Mouse (Mus musculus) limb, embryonic 15.5 days (tissue): Measurements from ENCODE around the gene Gm20388. TPM values are rescaled to one million over a fixed set of nuclear protein-coding genes. Genes with fewer than 3 reads are reported as not detected.
"Not testable (repeated sequence)": the region's sequence is repeated elsewhere in the genome, so short reads cannot be mapped to it uniquely, and the experiment has no call there.

Source experiments
- ATAC-seq: fragments of 200-750 bp; cut with Nextera tagmentation; 2 replicates; pipeline ENCODE4 v1.8.0; 2017; ENCODE audit warnings: low read depth, moderate TSS enrichment; ENCODE audit not compliant: insufficient number of reproducible peaks, low FRiP score, low TSS enrichment
- H3K27ac ChIP-seq: fragments of 300-500 bp; sonication (generic); 2 replicates; pipeline ENCODE4 v1.5.1; 2015; ENCODE audit warnings: moderate library complexity, mild to moderate bottlenecking, inconsistent platforms
- H3K27me3 ChIP-seq: fragments of 300-500 bp; sonication (generic); 2 replicates; pipeline ENCODE4 v1.6.1; 2015; ENCODE audit warnings: inconsistent platforms
- H3K36me3 ChIP-seq: fragments of 300-500 bp; sonication (generic); 2 replicates; pipeline ENCODE4 v1.6.1; 2015; ENCODE audit warnings: inconsistent platforms
- H3K4me1 ChIP-seq: fragments of 300-500 bp; sonication (generic); 2 replicates; pipeline ENCODE4 v1.6.1; 2015; ENCODE audit warnings: inconsistent platforms
- H3K4me2 ChIP-seq: fragments of 300-500 bp; sonication (generic); 2 replicates; pipeline ENCODE4 v1.6.1; 2015; ENCODE audit warnings: mild to moderate bottlenecking, inconsistent platforms
- H3K4me3 ChIP-seq: fragments of 300-500 bp; sonication (generic); 2 replicates; pipeline ENCODE4 v1.5.1; 2015; ENCODE audit warnings: mild to moderate bottlenecking, inconsistent platforms
- H3K9ac ChIP-seq: fragments of 300-500 bp; sonication (generic); 2 replicates; pipeline ENCODE4 v1.6.1; 2015; ENCODE audit warnings: inconsistent platforms
- H3K9me3 ChIP-seq: fragments of 300-500 bp; sonication (generic); 2 replicates; pipeline ENCODE4 v1.6.1; 2016; ENCODE audit warnings: inconsistent platforms
- WGBS: fragments of 180-500 bp; shearing (Covaris S2); methylation state at CpG from one replicate; pipeline ENCODE4 v1.1.7; 2015; 5-methylcytosine and 5-hydroxymethylcytosine counted together
- polyA plus RNA-seq: library from polyadenylated mRNA; unstranded; fragments of >200 nt; fragmentation: Nextera tagmentation; extraction: Ambion mirVana; gene quantifications from 2 replicates; pipeline ENCODE4 v1.2.1, GENCODE M21; 2015

Gm20388 gene
- polyA plus RNA-seq, 1 experiment from 2014 or later: 4.9 TPM

- Histone ChIP-seq H3K4me1 (peaks cover 29% of the 10 kb centered on the region), H3K27me3 (no peaks in the 10 kb centered on the region), H3K9ac (no peak overlapping the region), H3K27ac (no peak overlapping the region), H3K4me2 (no peak overlapping the region), H3K4me3 (no peak overlapping the region), H3K9me3 (no peaks in the 10 kb centered on the region), H3K36me3 (peaks cover 5% of the 10 kb centered on the region; the same call in 1 of the 2 replicates)
- ATAC-seq: no peak
- 90% methylated on average over 4 of the region's 4 CpGs for WGBS
Measured at GRCm38 (mm10) chr8:121588750-121589149, 1678.1 kb downstream of the Gm20388 start.

GRCm38 (mm10) chr8:121589205-121589726 lies 1678.6 kb downstream of the Gm20388 start:
- no peak for ATAC-seq
- no peak overlapping the region for H3K27ac ChIP-seq
- WGBS: 42% methylated on average over 2 of the region's 2 CpGs
- no peak overlapping the region; the same call in 1 of the 2 replicates for H3K4me2 ChIP-seq
- no peaks in the 10 kb centered on the region for H3K9me3 ChIP-seq
- peaks cover 29% of the 10 kb centered on the region for H3K4me1 ChIP-seq
- peaks cover 10% of the 10 kb centered on the region for H3K36me3 ChIP-seq
- no peak overlapping the region for H3K4me3 ChIP-seq
- no peak overlapping the region for H3K9ac ChIP-seq
- no peaks in the 10 kb centered on the region for H3K27me3 ChIP-seq

GRCm38 (mm10) chr8:121590203-121591177 lies 1679.8 kb downstream of the Gm20388 start, which contains the start of gene Map1lc3b:
TSS of gene Map1lc3b (plus strand) at chr8:121590361.
- peaks cover 26% of the 10 kb centered on the region for H3K4me1 ChIP-seq

GRCm38 (mm10) chr8:121591178-121592066 lies 1680.8 kb downstream of the Gm20388 start:
- H3K36me3 ChIP-seq: peaks cover 29% of the 10 kb centered on the region
- no peak for ATAC-seq
- peak overlapping the region; percentile 83 for H3K9ac ChIP-seq
- no peaks in the 10 kb centered on the region for H3K9me3 ChIP-seq
- peaks cover 24% of the 10 kb centered on the region for H3K4me1 ChIP-seq
- WGBS: 14% methylated on average over 20 of the region's 20 CpGs
- peak overlapping the region; percentile 90 for H3K4me3 ChIP-seq
- peak overlapping the region; percentile 86 for H3K4me2 ChIP-seq
- H3K27me3 ChIP-seq: no peaks in the 10 kb centered on the region
- peak overlapping the region; percentile 80 for H3K27ac ChIP-seq

More at GRCm38 (mm10) chr8:121590203-121591177, 1679.8 kb downstream of the Gm20388 start, which contains the start of gene Map1lc3b:
- H3K9me3 ChIP-seq: no peaks in the 10 kb centered on the region
- H3K27ac ChIP-seq: peak within 1 kb of the TSS; percentile 80
- H3K4me2 ChIP-seq: peak within 1 kb of the TSS; percentile 86
- peak within 1 kb of the TSS; percentile 83 for H3K9ac ChIP-seq
- ATAC-seq: peak; percentile 83
- WGBS: under 1% methylated on average over 91 of the region's 94 CpGs
- H3K36me3 ChIP-seq: peaks cover 21% of the 10 kb centered on the region
- H3K27me3 ChIP-seq: no peaks in the 10 kb centered on the region
- peak within 1 kb of the TSS; percentile 90 for H3K4me3 ChIP-seq

GRCm38 (mm10) chr8:121593293-121593692 lies 1682.7 kb downstream of the Gm20388 start:
- H3K36me3 ChIP-seq: peaks cover 45% of the 10 kb centered on the region
- ATAC-seq: no peak
- no peaks in the 10 kb centered on the region for H3K27me3 ChIP-seq
- H3K4me2 ChIP-seq: no peak overlapping the region
- no peaks in the 10 kb centered on the region for H3K9me3 ChIP-seq
- no peak overlapping the region for H3K4me3 ChIP-seq
- H3K4me1 ChIP-seq: peaks cover 24% of the 10 kb centered on the region
- H3K27ac ChIP-seq: no peak overlapping the region
- 89% methylated on average over 5 of the region's 5 CpGs for WGBS
- no peak overlapping the region for H3K9ac ChIP-seq

GRCm38 (mm10) chr8:121593983-121594382 lies 1683.3 kb downstream of the Gm20388 start:
- Histone ChIP-seq H3K9ac (no peak overlapping the region), H3K27ac (0 out of 2 replicates have a peak overlapping the region, but pooled peaks have one; percentile 1), H3K9me3 (no peaks in the 10 kb centered on the region), H3K4me3 (no peak overlapping the region), H3K27me3 (no peaks in the 10 kb centered on the region), H3K36me3 (peaks cover 46% of the 10 kb centered on the region), H3K4me2 (no peak overlapping the region), H3K4me1 (peaks cover 24% of the 10 kb centered on the region)
- no peak for ATAC-seq
- WGBS: 81% methylated on average over 9 of the region's 9 CpGs

- ATAC-seq, H3K9me3 ChIP-seq, H3K9ac ChIP-seq, H3K4me1 ChIP-seq, H3K4me2 ChIP-seq, H3K27ac ChIP-seq, H3K4me3 ChIP-seq, H3K27me3 ChIP-seq: not testable (repeated sequence)
- peaks cover 80% of the 10 kb centered on the region for H3K36me3 ChIP-seq
- 73% methylated on average over 2 of the region's 2 CpGs for whole genome bisulfite sequencing
Measured at GRCm38 (mm10) chr8:121597492-121597891, 1686.9 kb downstream of the Gm20388 start.

GRCm38 (mm10) chr8:121598190-121598589 lies 1687.5 kb downstream of the Gm20388 start:
- Histone ChIP-seq H3K4me2 (no peak overlapping the region), H3K9me3 (no peaks in the 10 kb centered on the region), H3K4me3 (no peak overlapping the region), H3K9ac (no peak overlapping the region), H3K4me1 (no peaks in the 10 kb centered on the region), H3K27me3 (no peaks in the 10 kb centered on the region), H3K27ac (no peak overlapping the region), H3K36me3 (peaks cover 86% of the 10 kb centered on the region)
- WGBS: 89% methylated on average over 7 of the region's 7 CpGs
- no peak for ATAC-seq

GRCm38 (mm10) chr8:121598892-121599291 lies 1688.3 kb downstream of the Gm20388 start:
- Histone ChIP-seq H3K4me3 (no peak overlapping the region), H3K9ac (no peak overlapping the region), H3K4me1 (no peaks in the 10 kb centered on the region), H3K36me3 (peaks cover 84% of the 10 kb centered on the region), H3K27ac (no peak overlapping the region), H3K9me3 (no peaks in the 10 kb centered on the region), H3K27me3 (no peaks in the 10 kb centered on the region), H3K4me2 (no peak overlapping the region)
- WGBS: 29% methylated on average over 7 of the region's 7 CpGs
- ATAC-seq: 0 out of 2 replicates have a peak, but pooled peaks have one; percentile 54

GRCm38 (mm10) chr8:121599842-121600241 lies 1689.2 kb downstream of the Gm20388 start:
- H3K4me1 ChIP-seq: no peaks in the 10 kb centered on the region
- H3K36me3 ChIP-seq: peaks cover 84% of the 10 kb centered on the region
- no peak overlapping the region for H3K27ac ChIP-seq
- ATAC-seq: no peak
- no peaks in the 10 kb centered on the region for H3K9me3 ChIP-seq
- H3K9ac ChIP-seq: no peak overlapping the region
- WGBS: 88% methylated on average over 14 of the region's 14 CpGs
- no peak overlapping the region for H3K4me3 ChIP-seq
- no peaks in the 10 kb centered on the region for H3K27me3 ChIP-seq
- H3K4me2 ChIP-seq: no peak overlapping the region

- no peak for ATAC-seq
Measured at GRCm38 (mm10) chr8:121602411-121602810, 1691.8 kb downstream of the Gm20388 start.

More at GRCm38 (mm10) chr8:121602411-121602810, 1691.8 kb downstream of the Gm20388 start:
- H3K9me3 ChIP-seq: no peaks in the 10 kb centered on the region
- no peaks in the 10 kb centered on the region for H3K27me3 ChIP-seq
- H3K36me3 ChIP-seq: peaks cover 88% of the 10 kb centered on the region
- H3K4me1 ChIP-seq: no peaks in the 10 kb centered on the region
- H3K27ac ChIP-seq: no peak overlapping the region
- no peak overlapping the region for H3K4me3 ChIP-seq
- WGBS: 94% methylated on average over 12 of the region's 12 CpGs
- no peak overlapping the region for H3K4me2 ChIP-seq
- no peak overlapping the region for H3K9ac ChIP-seq
